Mouse (Mus musculus): ENCODE data around the gene Naa15.

DNA sequence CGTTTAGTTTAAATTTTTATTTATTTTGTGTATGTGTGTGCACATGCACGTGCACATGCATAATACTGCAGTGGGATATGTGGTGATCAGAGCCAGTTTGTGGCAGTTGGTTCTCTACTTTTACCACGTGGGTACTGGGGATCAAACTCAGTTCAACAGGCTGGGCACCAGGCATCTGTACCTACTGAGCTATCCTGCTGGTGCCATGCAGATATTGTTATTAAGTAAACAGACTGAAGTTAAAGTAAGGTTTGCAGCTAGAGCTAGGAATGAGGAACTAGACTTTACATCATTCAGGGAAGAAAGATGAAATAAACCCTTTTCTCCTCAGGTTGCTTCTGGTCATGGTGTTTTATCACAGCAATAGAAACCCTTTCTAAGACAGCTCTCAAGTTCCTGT is 7.0 kb downstream of the Naa15 start:
- no peak for TF ChIP-seq CTCF (IDR thresholded peaks at IDR 0.05; ENCODE audit: insufficient read depth, low read length)
- TF ChIP-seq POLR2A (IDR thresholded peaks at IDR 0.05; ENCODE audit: borderline replicate concordance, extremely low read depth, low read depth, low read length), result no peak
